Mouse (Mus musculus) heart, adult 2 months (tissue): Measurements from ENCODE around the gene Slc2a6. TPM values are rescaled to one million over a fixed set of nuclear protein-coding genes. Genes with fewer than 3 reads are reported as not detected.

Experiments
- DNase-seq, 2 experiments: peaks; one replicate each; pipeline ENCODE4 v3.0.0; 2021
- H3K27ac ChIP-seq: fragments of 200-600 bp; 2 replicates; pipeline ENCODE4 v1.8.1; 2022
- H3K27me3 ChIP-seq: fragments of 200-500 bp; 2 replicates; pipeline ENCODE4 v1.6.1; 2012; ENCODE audit warnings: mild to moderate bottlenecking, low read length, inconsistent platforms, mixed read lengths; ENCODE audit not compliant: control insufficient read depth, insufficient read depth
- H3K36me3 ChIP-seq: fragments of 200-500 bp; 2 replicates; pipeline ENCODE4 v1.6.1; 2012; ENCODE audit warnings: low read length, inconsistent platforms; ENCODE audit not compliant: control insufficient read depth, insufficient read depth
- H3K4me1 ChIP-seq: fragments of 200-500 bp; 2 replicates; pipeline ENCODE4 v1.6.1; 2011; ENCODE audit warnings: low read length; ENCODE audit not compliant: control insufficient read depth, insufficient read depth
- H3K4me3 ChIP-seq: fragments of 200-600 bp; 2 replicates; pipeline ENCODE4 v1.8.1; 2022
- H3K79me2 ChIP-seq: fragments of 200-500 bp; replicated peaks from 2 replicates; pipeline ENCODE4 v1.6.1; 2012; ENCODE audit warnings: mild to moderate bottlenecking, inconsistent platforms, low read length, moderate library complexity, mixed read lengths; ENCODE audit not compliant: control insufficient read depth, insufficient read depth
- H3K9ac ChIP-seq: fragments of 200-500 bp; 2 replicates; pipeline ENCODE4 v1.6.1; 2012; ENCODE audit warnings: low read depth, mild to moderate bottlenecking, control low read depth, inconsistent platforms, low read length, mixed read lengths
- CTCF ChIP-seq: fragments of 200-600 bp; IDR thresholded peaks from 2 replicates; pipeline ENCODE4 v1.8.1; 2022; ENCODE audit warnings: antibody characterized with exemption, mild to moderate bottlenecking, moderate library complexity
- EP300 ChIP-seq: fragments of 200-500 bp; IDR thresholded peaks from 2 replicates; pipeline ENCODE4 v1.6.1; 2011; ENCODE audit warnings: low read depth, low read length, control low read depth; ENCODE audit not compliant: insufficient read depth
- POLR2A ChIP-seq: fragments of 200-500 bp; IDR thresholded peaks from 2 replicates; pipeline ENCODE4 v1.6.1; 2011; ENCODE audit warnings: mild to moderate bottlenecking, low read depth, low read length, control low read depth; ENCODE audit not compliant: insufficient read depth
- WGBS: fragments of 180-500 bp; shearing (Covaris S2); methylation state at CpG from one replicate; pipeline ENCODE4 v1.1.7; 2018; 5-methylcytosine and 5-hydroxymethylcytosine counted together
- intact Hi-C: fragments of 180-260 bp; cut with DNase I; formaldehyde crosslinking; loops from one replicate; pipeline ENCODE4 v1.15.1; 2025
- polyA plus RNA-seq: library from polyadenylated mRNA; depleted of rRNA; stranded (reverse); fragments of >200 nt; gene quantifications from 2 replicates; pipeline ENCODE4 v1.2.3, GENCODE M21; 2012
- total RNA-seq, 2 experiments: library from RNA; stranded (reverse); gene quantifications; 2 replicates each; pipeline ENCODE4 v1.2.3; 2021

Gene Slc2a6
- total and polyA plus RNA-seq, 3 experiments: 0.21 to 1.1 (median 0.41) TPM

DNA sequence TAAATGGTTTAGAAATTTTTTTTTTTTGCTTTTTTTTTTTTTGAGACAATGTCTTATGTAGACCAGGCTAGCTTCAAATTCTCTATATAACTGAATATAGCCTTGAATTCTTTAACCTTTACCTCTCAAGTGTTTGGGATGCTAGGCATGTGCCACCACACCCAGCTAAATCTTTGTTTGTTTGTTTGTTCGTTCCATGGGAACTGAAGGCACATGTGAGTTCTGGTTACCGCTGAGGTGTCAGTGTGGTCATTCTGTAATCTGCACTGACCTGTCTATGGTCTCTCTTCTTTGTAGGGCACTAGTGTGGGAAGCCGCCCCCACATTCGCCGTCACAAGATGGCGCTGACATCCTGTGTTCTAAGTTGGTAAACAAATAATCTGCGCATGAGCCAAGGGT, 29.8 kb downstream of the Slc2a6 start:
- Histone ChIP-seq H3K27ac (no peak overlapping the region), H3K36me3 (no peaks in the 10 kb centered on the region), H3K79me2 (no peaks in the 10 kb centered on the region), H3K4me3 (no peak overlapping the region), H3K9ac (no peak overlapping the region), H3K27me3 (no peaks in the 10 kb centered on the region), H3K4me1 (no peaks in the 10 kb centered on the region)
- DNase-seq: no peak
- WGBS: 90% methylated on average over 7 of the region's 7 CpGs
- no peak for TF ChIP-seq CTCF
- no peak for TF ChIP-seq EP300
- intact Hi-C loops: no loop called here

DNA sequence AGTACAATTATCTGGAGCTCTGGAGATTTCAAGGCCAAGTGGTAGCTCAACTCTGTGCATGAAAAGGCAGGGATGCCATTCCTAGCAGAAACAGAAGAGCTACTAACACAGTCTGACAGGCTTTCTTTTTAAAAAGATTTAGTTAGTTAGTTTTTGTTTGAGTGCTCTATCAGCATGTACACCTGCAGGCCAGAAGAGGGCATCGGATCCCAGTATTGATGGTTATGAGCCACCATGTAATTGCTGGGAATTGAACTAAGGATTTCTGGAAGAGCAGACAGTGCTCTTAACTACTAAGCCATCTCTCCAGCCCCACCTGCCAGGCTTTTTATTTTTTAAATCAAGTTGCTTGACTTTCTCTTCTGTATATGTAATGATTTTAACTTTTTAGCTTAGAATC, 30.3 kb downstream of the Slc2a6 start:
- intact Hi-C loops: no loop called here

DNA sequence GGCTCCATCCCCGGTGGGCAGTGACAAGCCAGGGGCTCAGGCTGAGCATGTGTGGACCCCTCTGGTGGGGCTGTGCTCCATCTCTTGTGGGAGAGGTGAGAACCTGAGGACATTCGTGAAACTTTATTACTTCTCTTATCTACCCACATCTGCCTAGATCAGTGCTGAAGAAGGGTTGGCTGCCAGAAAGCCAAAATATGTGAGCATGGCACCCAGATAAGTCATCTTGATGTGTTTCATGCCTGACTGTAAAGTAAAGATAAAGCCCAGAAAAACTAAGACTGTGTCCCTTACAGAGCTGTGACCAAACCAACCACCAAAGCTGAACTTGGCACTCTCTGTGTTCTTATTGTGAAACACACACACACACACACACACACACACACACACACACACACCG, 33.9 kb downstream of the Slc2a6 start:
- no peaks in the 10 kb centered on the region for H3K79me2 ChIP-seq
- no peaks in the 10 kb centered on the region for H3K27me3 ChIP-seq
- no peak overlapping the region for H3K27ac ChIP-seq
- no peak for TF ChIP-seq POLR2A
- no peak for TF ChIP-seq EP300
- no peak for TF ChIP-seq CTCF
- intact Hi-C loops: no loop called here
- no peak overlapping the region for H3K4me3 ChIP-seq
- no peaks in the 10 kb centered on the region for H3K4me1 ChIP-seq
- H3K36me3 ChIP-seq: no peaks in the 10 kb centered on the region
- H3K9ac ChIP-seq: no peak overlapping the region
- no peak for DNase-seq
- WGBS: 71% methylated on average over 3 of the region's 3 CpGs

More for the DNA sequence above, 30.3 kb downstream of the Slc2a6 start:
- H3K27me3 ChIP-seq: no peaks in the 10 kb centered on the region
- 83% methylated on average over 1 of the region's 1 CpGs for WGBS
- no peak overlapping the region for H3K9ac ChIP-seq
- no peaks in the 10 kb centered on the region for H3K79me2 ChIP-seq
- H3K4me1 ChIP-seq: no peaks in the 10 kb centered on the region
- no peaks in the 10 kb centered on the region for H3K36me3 ChIP-seq
- no peak for TF ChIP-seq EP300
- no peak for TF ChIP-seq POLR2A
- peak; percentile 29 for TF ChIP-seq CTCF
- no peak overlapping the region for H3K27ac ChIP-seq
- no peak for DNase-seq
- H3K4me3 ChIP-seq: no peak overlapping the region

DNA sequence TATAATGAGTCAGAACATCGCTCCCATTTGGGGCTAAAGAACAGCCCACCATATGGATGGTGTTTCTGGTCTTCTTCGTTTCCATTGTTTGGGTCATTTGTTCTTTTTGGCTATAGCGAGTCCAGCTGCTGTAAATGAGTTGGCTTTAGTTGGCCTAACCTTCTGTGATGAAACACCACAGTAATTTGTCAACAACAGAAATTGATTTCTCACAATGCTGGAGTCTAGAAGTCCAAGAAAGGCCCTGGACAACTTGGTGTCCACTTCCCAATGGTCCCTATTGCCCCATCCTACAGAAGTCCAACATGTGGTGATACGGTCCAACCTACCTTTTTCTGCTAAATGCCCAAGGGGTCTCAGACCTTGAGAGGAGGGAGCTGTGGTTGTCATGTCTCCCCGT, 43.2 kb downstream of the Slc2a6 start:
- Histone ChIP-seq H3K4me3 (no peak overlapping the region), H3K36me3 (no peaks in the 10 kb centered on the region), H3K9ac (no peak overlapping the region), H3K4me1 (no peaks in the 10 kb centered on the region), H3K27ac (no peak overlapping the region), H3K27me3 (no peaks in the 10 kb centered on the region), H3K79me2 (no peaks in the 10 kb centered on the region)
- WGBS: 70% methylated on average over 5 of the region's 5 CpGs
- TF ChIP-seq CTCF: no peak
- no peak for TF ChIP-seq EP300
- TF ChIP-seq POLR2A: no peak
- intact Hi-C loops: no loop called here
- no peak for DNase-seq

DNA sequence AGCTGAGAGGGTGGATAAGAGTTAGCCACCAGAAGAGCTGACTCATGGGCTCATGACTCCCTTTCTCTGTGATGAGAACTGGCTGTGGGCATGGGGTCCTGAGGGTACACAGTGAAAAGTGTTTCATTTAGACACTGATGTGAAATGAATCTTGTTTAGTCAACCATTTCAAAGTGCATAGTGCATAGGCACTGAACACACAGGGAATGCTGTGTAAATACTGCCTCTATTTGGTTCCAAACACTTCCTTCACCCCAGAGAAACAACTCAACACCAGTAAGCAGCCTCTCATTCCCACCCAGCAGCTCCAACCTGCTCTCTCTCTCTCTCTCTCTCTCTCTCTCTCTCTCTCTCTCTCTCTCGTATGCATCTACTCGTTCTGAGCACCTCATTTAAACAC, 43.6 kb downstream of the Slc2a6 start:
- Histone ChIP-seq H3K4me3 (no peak overlapping the region), H3K27ac (no peak overlapping the region), H3K79me2 (no peaks in the 10 kb centered on the region), H3K9ac (no peak overlapping the region), H3K36me3 (no peaks in the 10 kb centered on the region), H3K4me1 (no peaks in the 10 kb centered on the region), H3K27me3 (no peaks in the 10 kb centered on the region)
- DNase-seq: no peak
- TF ChIP-seq EP300 (no peak), CTCF (no peak), POLR2A (no peak)
- 65% methylated on average over 2 of the region's 2 CpGs for WGBS
- intact Hi-C loops: no loop called here

DNA sequence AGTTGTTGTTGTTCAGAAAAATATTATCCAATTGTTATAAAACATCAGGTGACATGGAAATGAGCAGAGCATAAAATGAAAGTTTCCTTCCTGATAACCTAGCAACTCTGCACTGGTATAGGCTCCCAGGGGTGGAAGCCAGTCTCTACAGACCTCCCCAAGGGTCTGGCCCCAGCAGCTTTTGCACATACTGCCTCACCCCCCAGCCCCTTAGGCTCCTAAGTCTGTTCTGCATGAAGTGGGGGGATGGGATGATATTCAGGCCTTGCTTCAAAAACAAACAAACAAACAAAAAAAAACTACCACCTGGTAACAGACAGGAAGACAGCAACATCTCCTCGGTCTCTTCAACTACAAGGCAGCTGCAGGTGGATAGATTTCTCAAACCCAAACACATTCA, 47.4 kb downstream of the Slc2a6 start:
- Histone ChIP-seq H3K79me2 (no peaks in the 10 kb centered on the region), H3K9ac (no peak overlapping the region), H3K4me1 (no peaks in the 10 kb centered on the region), H3K36me3 (no peaks in the 10 kb centered on the region), H3K27me3 (no peaks in the 10 kb centered on the region), H3K27ac (no peak overlapping the region), H3K4me3 (no peak overlapping the region)
- TF ChIP-seq CTCF (no peak), EP300 (no peak), POLR2A (no peak)
- DNase-seq: no peak
- intact Hi-C loops: no loop called here
- 58% methylated on average over 1 of the region's 1 CpGs for WGBS

DNA sequence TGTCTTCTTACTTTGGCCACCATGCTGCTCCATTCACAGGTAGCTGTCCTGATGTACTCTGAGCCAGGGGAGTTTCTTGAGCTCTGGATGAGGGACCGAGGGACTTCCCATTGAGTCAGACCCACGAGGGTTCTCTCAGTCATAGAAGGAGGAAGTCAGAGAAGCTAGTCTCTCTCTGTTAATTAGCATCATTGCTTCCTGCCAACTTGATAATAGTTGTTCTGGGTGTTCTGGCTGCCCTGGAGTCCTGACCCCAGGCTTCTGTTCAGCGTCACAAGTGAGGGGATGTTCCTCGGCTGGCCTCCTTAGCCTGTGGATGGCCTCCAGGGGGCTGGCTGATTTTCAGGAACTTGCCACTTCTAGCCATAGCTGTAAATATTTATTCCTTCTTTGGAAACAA, 53.8 kb downstream of the Slc2a6 start:
- no peak for DNase-seq
- Histone ChIP-seq H3K27ac (no peak overlapping the region), H3K79me2 (no peaks in the 10 kb centered on the region), H3K36me3 (no peaks in the 10 kb centered on the region), H3K4me3 (no peak overlapping the region), H3K27me3 (no peaks in the 10 kb centered on the region; the same call in 1 of the 2 replicates), H3K4me1 (no peaks in the 10 kb centered on the region), H3K9ac (no peak overlapping the region)
- TF ChIP-seq POLR2A (no peak), CTCF (no peak), EP300 (no peak)
- WGBS: 12% methylated on average over 4 of the region's 4 CpGs
- intact Hi-C loops: no loop called here
